Mouse (Mus musculus) ES-E14 (cell line): ENCODE measurements around the gene Gpr137.

Experiments used
- MAFK ChIP-seq: IDR thresholded peaks from 2 replicates; pipeline ENCODE4 v1.6.1; 2014; ENCODE audit warnings: mild to moderate bottlenecking, low read depth, low read length, inconsistent platforms; ENCODE audit not compliant: insufficient read depth
- ZC3H11A ChIP-seq: IDR thresholded peaks from 2 replicates; pipeline ENCODE4 v1.6.1; 2012; ENCODE audit warnings: low read depth, mild to moderate bottlenecking, inconsistent platforms, low read length, borderline replicate concordance
- ZNF384 ChIP-seq: IDR thresholded peaks from 2 replicates; pipeline ENCODE4 v1.6.1; 2012; ENCODE audit warnings: low read depth, low read length, inconsistent platforms

GRCm38 (mm10) chr19:6906199-6906598, 36.1 kb downstream of the Gpr137 start:
- TF ChIP-seq MAFK (no peak), ZNF384 (no peak), ZC3H11A (no peak)
